Mouse (Mus musculus) testis, adult 2 months (tissue): ENCODE data around the gene Susd2. TPM values are rescaled to one million over a fixed set of nuclear protein-coding genes. Genes with fewer than 3 reads are reported as not detected.
A peak's percentile ranks its signal among the peaks of the same experiment; 100 is the strongest.

ENCODE experiments used
- H3K27ac ChIP-seq: fragments of 200-500 bp; 2 replicates; pipeline ENCODE4 v1.5.1; 2012; ENCODE audit warnings: low read depth, low read length; ENCODE audit not compliant: control insufficient read depth, insufficient read depth
- H3K27me3 ChIP-seq: fragments of 200-500 bp; 2 replicates; pipeline ENCODE4 v1.6.1; 2012; ENCODE audit warnings: mild to moderate bottlenecking, low read length, moderate library complexity; ENCODE audit not compliant: control insufficient read depth, insufficient read depth
- H3K36me3 ChIP-seq: fragments of 200-500 bp; 2 replicates; pipeline ENCODE4 v1.6.1; 2012; ENCODE audit warnings: mild to moderate bottlenecking, low read length; ENCODE audit not compliant: control insufficient read depth, insufficient read depth
- H3K4me1 ChIP-seq: fragments of 200-500 bp; 2 replicates; pipeline ENCODE4 v1.6.1; 2012; ENCODE audit warnings: low read length; ENCODE audit not compliant: control insufficient read depth, insufficient read depth
- H3K4me3 ChIP-seq: fragments of 200-500 bp; 2 replicates; pipeline ENCODE4 v1.5.1; 2012; ENCODE audit warnings: low read depth, mild to moderate bottlenecking, low read length, moderate library complexity, mixed read lengths; ENCODE audit not compliant: control insufficient read depth
- CTCF ChIP-seq: fragments of 200-500 bp; IDR thresholded peaks from 2 replicates; pipeline ENCODE4 v1.5.1; 2012; ENCODE audit warnings: low read depth, mild to moderate bottlenecking, inconsistent platforms, low read length, moderate library complexity; ENCODE audit not compliant: control insufficient read depth, insufficient read depth, insufficient replicate concordance
- POLR2A ChIP-seq: fragments of 200-500 bp; IDR thresholded peaks from 2 replicates; pipeline ENCODE4 v1.6.1; 2012; ENCODE audit warnings: low read depth, mild to moderate bottlenecking, inconsistent platforms, low read length, moderate library complexity; ENCODE audit not compliant: control insufficient read depth
- polyA plus RNA-seq: library from polyadenylated mRNA; depleted of rRNA; stranded (reverse); fragments of >200 nt; gene quantifications from 2 replicates; pipeline ENCODE4 v1.2.3, GENCODE M21; 2012

The Susd2 gene
- polyA plus RNA-seq, 1 experiment = 4.0 TPM

DNA sequence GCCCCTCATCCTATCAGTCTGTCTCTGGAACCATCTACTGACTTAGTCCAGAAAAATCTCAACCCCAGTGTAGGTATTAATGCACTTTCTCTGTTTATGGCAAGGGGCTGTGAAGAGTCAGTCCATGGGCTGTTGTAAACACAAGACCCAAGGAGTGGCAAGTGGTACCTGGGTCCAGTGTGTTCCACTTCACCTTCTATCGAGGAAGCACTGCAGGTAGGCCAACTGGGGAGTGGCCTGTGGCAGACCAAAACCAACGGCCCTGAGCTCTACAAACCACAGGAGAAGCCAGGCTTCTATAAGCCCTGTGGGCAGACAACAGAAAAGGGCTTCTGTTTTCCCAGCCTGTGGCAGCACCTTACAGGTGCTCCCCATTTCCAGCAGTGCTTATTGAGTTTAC, 33.8 kb upstream of the Susd2 start:
- no peaks in the 10 kb centered on the region; the same call in 1 of the 2 replicates for H3K36me3 ChIP-seq
- 0 out of 2 replicates have a peak overlapping the region, but pooled peaks have one; percentile 46 for H3K27ac ChIP-seq
- TF ChIP-seq CTCF = no peak
- TF ChIP-seq POLR2A = no peak
- peaks cover 10% of the 10 kb centered on the region for H3K4me1 ChIP-seq
- no peaks in the 10 kb centered on the region for H3K27me3 ChIP-seq
- H3K4me3 ChIP-seq = no peak overlapping the region

DNA sequence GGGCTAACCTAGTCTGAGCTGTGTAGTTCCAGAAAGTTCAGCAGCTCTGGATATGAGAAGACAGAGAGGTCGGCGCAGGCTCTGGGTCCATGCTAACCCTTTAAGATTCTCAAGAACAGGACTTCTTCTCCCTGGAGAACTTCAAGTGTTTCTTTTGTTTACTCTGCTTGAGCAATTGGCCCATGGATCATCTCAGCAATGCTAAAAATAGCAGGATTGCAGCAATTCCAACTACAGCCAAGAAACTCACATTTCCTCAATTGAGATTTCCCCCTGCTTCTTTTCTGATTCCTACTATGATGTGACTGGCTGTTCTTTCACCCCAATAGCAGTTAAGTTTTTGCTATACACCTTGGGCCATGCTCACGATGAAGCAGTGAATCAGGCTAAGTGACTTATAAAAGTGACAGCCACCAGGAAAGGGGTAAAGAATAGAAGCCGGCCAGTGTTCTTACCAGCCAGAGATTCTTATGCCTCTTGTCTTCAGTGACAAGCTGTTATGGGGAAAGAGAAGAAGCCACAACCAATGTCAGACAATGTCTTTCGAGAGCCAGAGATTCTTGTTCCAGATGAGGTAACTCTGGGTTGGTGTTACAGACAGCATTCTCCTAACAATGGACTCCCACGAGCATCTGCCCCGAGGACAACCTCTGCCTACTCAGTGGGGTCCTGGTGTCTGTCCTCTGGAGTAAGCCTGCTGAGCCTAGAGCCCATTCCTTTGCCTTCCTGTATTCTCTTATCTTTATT, 33.2 kb upstream of the Susd2 start:
- no peak overlapping the region for H3K4me3 ChIP-seq
- TF ChIP-seq POLR2A = no peak
- TF ChIP-seq CTCF = no peak
- no peaks in the 10 kb centered on the region; the same call in 1 of the 2 replicates for H3K36me3 ChIP-seq
- peak overlapping the region; percentile 51 for H3K27ac ChIP-seq
- peaks cover 10% of the 10 kb centered on the region for H3K4me1 ChIP-seq
- no peaks in the 10 kb centered on the region for H3K27me3 ChIP-seq

DNA sequence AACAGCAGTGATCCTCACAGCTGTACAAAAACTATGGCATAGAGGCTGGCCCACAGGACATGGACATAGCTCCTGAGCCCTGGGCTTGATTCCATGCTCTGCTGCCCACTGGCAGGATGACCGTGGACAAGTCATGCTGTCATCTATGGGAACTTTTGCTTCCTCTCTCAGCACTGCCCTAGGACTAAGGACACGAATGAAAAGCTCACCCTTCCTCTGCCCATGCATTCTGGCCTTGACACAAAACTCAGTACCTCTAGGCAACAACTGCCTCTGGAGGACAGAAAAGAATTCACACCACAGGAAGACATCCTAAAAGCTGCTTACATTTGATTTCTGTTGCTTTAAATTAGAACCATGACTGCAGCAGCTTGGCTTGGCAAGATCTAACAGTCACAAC, 32.5 kb upstream of the Susd2 start:
- Histone ChIP-seq H3K36me3 (no peaks in the 10 kb centered on the region; the same call in 1 of the 2 replicates), H3K4me1 (peaks cover 10% of the 10 kb centered on the region), H3K27me3 (no peaks in the 10 kb centered on the region), H3K4me3 (no peak overlapping the region), H3K27ac (peak overlapping the region; percentile 51; the same call in 1 of the 2 replicates)
- TF ChIP-seq POLR2A (no peak), CTCF (no peak)

DNA sequence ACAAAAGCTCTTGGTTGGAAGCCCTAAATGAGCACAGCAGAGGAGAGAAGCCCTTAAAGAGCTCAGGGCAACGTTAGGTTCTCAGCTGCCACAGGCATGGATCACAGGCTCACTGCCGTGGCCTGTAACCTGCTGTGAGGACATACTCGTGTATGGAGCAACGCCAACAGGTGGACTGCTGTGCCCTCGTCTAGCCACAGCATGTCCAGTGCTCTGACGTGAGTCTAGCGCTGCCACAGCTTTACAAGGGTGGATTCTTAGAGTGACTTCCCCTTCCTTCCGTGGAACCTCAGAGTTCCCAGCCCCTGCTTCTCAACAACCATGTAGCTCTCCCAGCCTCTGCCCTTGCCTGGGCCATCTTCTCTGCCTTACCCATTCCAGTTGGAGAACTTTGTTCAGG, 31.8 kb upstream of the Susd2 start:
- Histone ChIP-seq H3K4me3 (no peak overlapping the region), H3K4me1 (peaks cover 10% of the 10 kb centered on the region), H3K27me3 (no peaks in the 10 kb centered on the region), H3K36me3 (no peaks in the 10 kb centered on the region; the same call in 1 of the 2 replicates), H3K27ac (no peak overlapping the region)
- no peak for TF ChIP-seq POLR2A
- no peak for TF ChIP-seq CTCF

- no peak overlapping the region for H3K4me3 ChIP-seq
- H3K27me3 ChIP-seq = no peaks in the 10 kb centered on the region
- no peaks in the 10 kb centered on the region for H3K36me3 ChIP-seq
- H3K4me1 ChIP-seq = peaks cover 23% of the 10 kb centered on the region
- TF ChIP-seq CTCF (no peak), POLR2A (no peak)
- H3K27ac ChIP-seq = no peak overlapping the region
These were observed 26.1 kb upstream of the Susd2 start for GRCm38 (mm10) chr10:75669936-75670335.

- H3K4me1 ChIP-seq = peaks cover 23% of the 10 kb centered on the region
These were observed 24.1 kb upstream of the Susd2 start for GRCm38 (mm10) chr10:75667911-75668270.

GRCm38 (mm10) chr10:75667115-75667910, 23.5 kb upstream of the Susd2 start:
- Histone ChIP-seq H3K27ac (peak overlapping the region; percentile 32), H3K4me1 (peaks cover 23% of the 10 kb centered on the region), H3K27me3 (no peaks in the 10 kb centered on the region), H3K36me3 (no peaks in the 10 kb centered on the region), H3K4me3 (peak overlapping the region; percentile 82)
- no peak for TF ChIP-seq CTCF
- no peak; the same call in 1 of the 2 replicates for TF ChIP-seq POLR2A

More at GRCm38 (mm10) chr10:75667911-75668270, 24.1 kb upstream of the Susd2 start:
- Histone ChIP-seq H3K27me3 (no peaks in the 10 kb centered on the region), H3K4me3 (peak overlapping the region; percentile 82), H3K27ac (peak overlapping the region; percentile 32), H3K36me3 (no peaks in the 10 kb centered on the region)
- TF ChIP-seq CTCF = no peak
- TF ChIP-seq POLR2A = no peak
